Mouse (Mus musculus): Measurements from ENCODE around the gene Orc4. TPM values are rescaled to one million over a fixed set of nuclear protein-coding genes. Genes with fewer than 3 reads are reported as not detected.

Orc4 gene
- 97.6 and 104 TPM in 2 replicates for polyA plus RNA-seq (2015; fragmentation: Nextera tagmentation; extraction: Ambion mirVana)

GRCm38 (mm10) chr2:48950252-48950315 is at the start of gene Orc4:
Gene Orc4 (minus strand): TSS chr2:48950277.
- Histone ChIP-seq H3K4me2 (peak within 1 kb of the TSS; percentile 60), H3K4me3 (peak within 1 kb of the TSS; percentile 89), H3K27me3 (no peaks in the 10 kb centered on the region), H3K9ac (peak within 1 kb of the TSS; percentile 94), H3K27ac (peak within 1 kb of the TSS; percentile 98), H3K36me3 (no peaks in the 10 kb centered on the region), H3K9me3 (no peaks in the 10 kb centered on the region), H3K4me1 (replicated peaks) (peaks cover 21% of the 10 kb centered on the region)
- 0% methylated on average over 2 of the region's 2 CpGs for WGBS
- ATAC-seq (ENCODE audit: low FRiP score) = no peak

GRCm38 (mm10) chr2:48990322-48990721 is 40.2 kb upstream of the Orc4 start:
- Histone ChIP-seq H3K36me3 (peaks cover 9% of the 10 kb centered on the region; the same call in 1 of the 2 replicates), H3K9ac (no peak overlapping the region), H3K27me3 (no peaks in the 10 kb centered on the region), H3K4me3 (no peak overlapping the region), H3K27ac (no peak overlapping the region), H3K9me3 (no peaks in the 10 kb centered on the region), H3K4me1 (replicated peaks) (no peaks in the 10 kb centered on the region), H3K4me2 (no peak overlapping the region)
- ATAC-seq (ENCODE audit: low FRiP score) = no peak
- 88% methylated on average over 3 of the region's 3 CpGs for WGBS

- Histone ChIP-seq H3K27ac (no peak overlapping the region), H3K4me2 (no peak overlapping the region), H3K4me3 (no peak overlapping the region), H3K4me1 (replicated peaks) (no peaks in the 10 kb centered on the region), H3K36me3 (no peaks in the 10 kb centered on the region), H3K9me3 (no peaks in the 10 kb centered on the region), H3K27me3 (no peaks in the 10 kb centered on the region), H3K9ac (no peak overlapping the region)
- 87% methylated on average over 3 of the region's 3 CpGs for WGBS
- no peak for ATAC-seq (ENCODE audit: low FRiP score)
Measured at GRCm38 (mm10) chr2:48978920-48979319, 28.8 kb upstream of the Orc4 start.

DNA sequence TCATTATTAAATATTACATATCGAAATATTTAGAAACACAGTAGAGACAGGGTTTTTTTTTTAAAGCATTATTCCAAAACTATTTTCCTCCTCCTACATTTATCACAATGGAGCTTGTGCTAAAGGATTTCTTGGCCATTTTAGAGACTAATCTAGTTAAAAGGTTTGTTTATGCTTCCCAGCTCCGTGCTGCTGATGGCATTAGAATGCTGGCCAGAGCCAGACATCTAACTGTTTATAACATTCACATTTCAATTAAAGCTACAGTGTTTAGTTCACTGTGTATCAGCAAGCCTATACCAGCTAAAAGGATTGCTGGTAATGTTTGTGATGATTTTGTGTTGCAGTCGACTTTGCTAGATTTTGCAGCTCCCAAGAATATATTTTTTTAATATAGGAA is 6.5 kb upstream of the Orc4 start:
- Histone ChIP-seq H3K27ac (no peak overlapping the region), H3K9me3 (no peaks in the 10 kb centered on the region), H3K4me3 (no peak overlapping the region), H3K4me2 (no peak overlapping the region), H3K36me3 (no peaks in the 10 kb centered on the region), H3K27me3 (no peaks in the 10 kb centered on the region), H3K4me1 (replicated peaks) (peaks cover 10% of the 10 kb centered on the region), H3K9ac (no peak overlapping the region)
- 79% methylated on average over 3 of the region's 3 CpGs for WGBS
- no peak for ATAC-seq (ENCODE audit: low FRiP score)

GRCm38 (mm10) chr2:48950316-48950880 is 321 bp upstream of the Orc4 start:
- Histone ChIP-seq H3K4me3 (peak overlapping the region; percentile 89), H3K4me1 (replicated peaks) (peaks cover 21% of the 10 kb centered on the region), H3K9me3 (no peaks in the 10 kb centered on the region), H3K27me3 (no peaks in the 10 kb centered on the region), H3K36me3 (no peaks in the 10 kb centered on the region), H3K4me2 (peak overlapping the region; percentile 60), H3K27ac (peak overlapping the region; percentile 98), H3K9ac (peak overlapping the region; percentile 91)
- no peak for ATAC-seq (ENCODE audit: low FRiP score)
- 6% methylated on average over 6 of the region's 6 CpGs for WGBS

GRCm38 (mm10) chr2:48949743-48950251 is 280 bp downstream of the Orc4 start:
- peaks cover 21% of the 10 kb centered on the region for H3K4me1 ChIP-seq (replicated peaks)
- no peaks in the 10 kb centered on the region for H3K36me3 ChIP-seq
- H3K27ac ChIP-seq = peak overlapping the region; percentile 98
- ATAC-seq (ENCODE audit: low FRiP score) = peak; percentile 77
- no peaks in the 10 kb centered on the region for H3K9me3 ChIP-seq
- H3K27me3 ChIP-seq = no peaks in the 10 kb centered on the region
- peak overlapping the region; percentile 91 for H3K9ac ChIP-seq
- peak overlapping the region; percentile 60 for H3K4me2 ChIP-seq
- 0% methylated on average over 9 of the region's 9 CpGs for WGBS
- peak overlapping the region; percentile 89 for H3K4me3 ChIP-seq

- under 1% methylated on average over 45 of the region's 49 CpGs for WGBS
- no peaks in the 10 kb centered on the region for H3K27me3 ChIP-seq
- H3K4me1 ChIP-seq (replicated peaks) = peaks cover 21% of the 10 kb centered on the region
- H3K27ac ChIP-seq = peak within 1 kb of the TSS; percentile 98
- no peaks in the 10 kb centered on the region for H3K36me3 ChIP-seq
- no peaks in the 10 kb centered on the region for H3K9me3 ChIP-seq
- peak within 1 kb of the TSS; percentile 89 for H3K4me3 ChIP-seq
- ATAC-seq (ENCODE audit: low FRiP score) = peak; percentile 99
- peak within 1 kb of the TSS; percentile 83 for H3K4me2 ChIP-seq
- H3K9ac ChIP-seq = peak within 1 kb of the TSS; percentile 94
Measured at GRCm38 (mm10) chr2:48948841-48949584, 1.1 kb downstream of the Orc4 start, which contains the start of gene Mbd5. Gene Mbd5 (plus strand): TSS chr2:48949508.

DNA sequence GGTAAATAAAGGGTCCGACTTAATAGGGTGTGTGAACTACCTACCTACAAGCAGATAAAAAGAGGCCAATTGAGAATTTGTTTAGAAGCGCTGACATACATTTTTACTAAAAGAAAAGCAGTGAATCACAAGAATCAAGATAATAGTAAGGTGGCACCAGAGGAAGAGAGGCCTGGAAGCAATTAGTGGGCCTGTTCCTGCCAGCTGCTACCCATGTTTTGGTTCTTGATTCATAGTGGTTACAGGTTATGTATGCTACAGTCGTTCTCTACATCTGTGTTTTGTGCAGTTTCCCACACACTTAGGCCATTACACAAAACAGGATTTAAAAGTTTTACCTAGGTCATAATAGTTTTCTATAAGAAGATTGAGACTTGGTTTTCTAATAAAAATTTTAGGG is 2.3 kb downstream of the Orc4 start:
- Histone ChIP-seq H3K27ac (no peak overlapping the region), H3K9ac (peak overlapping the region; percentile 51; the same call in 1 of the 2 replicates), H3K36me3 (no peaks in the 10 kb centered on the region)

GRCm38 (mm10) chr2:48935058-48935457 is 15.0 kb downstream of the Orc4 start:
- peaks cover 13% of the 10 kb centered on the region for H3K36me3 ChIP-seq
- no peaks in the 10 kb centered on the region for H3K9me3 ChIP-seq
- no peak overlapping the region for H3K27ac ChIP-seq
- H3K9ac ChIP-seq = no peak overlapping the region
- no peak overlapping the region for H3K4me2 ChIP-seq
- 95% methylated on average over 2 of the region's 2 CpGs for WGBS
- no peak for ATAC-seq (ENCODE audit: low FRiP score)
- H3K4me3 ChIP-seq = no peak overlapping the region
- no peaks in the 10 kb centered on the region for H3K27me3 ChIP-seq
- no peaks in the 10 kb centered on the region for H3K4me1 ChIP-seq (replicated peaks)

More for the DNA sequence above, 2.3 kb downstream of the Orc4 start:
- no peak for ATAC-seq (ENCODE audit: low FRiP score)
- WGBS = 64% methylated on average over 3 of the region's 3 CpGs
- Histone ChIP-seq H3K27me3 (no peaks in the 10 kb centered on the region), H3K9me3 (no peaks in the 10 kb centered on the region), H3K4me1 (replicated peaks) (peaks cover 18% of the 10 kb centered on the region), H3K4me3 (peak overlapping the region; percentile 89), H3K4me2 (peak overlapping the region; percentile 83)

DNA sequence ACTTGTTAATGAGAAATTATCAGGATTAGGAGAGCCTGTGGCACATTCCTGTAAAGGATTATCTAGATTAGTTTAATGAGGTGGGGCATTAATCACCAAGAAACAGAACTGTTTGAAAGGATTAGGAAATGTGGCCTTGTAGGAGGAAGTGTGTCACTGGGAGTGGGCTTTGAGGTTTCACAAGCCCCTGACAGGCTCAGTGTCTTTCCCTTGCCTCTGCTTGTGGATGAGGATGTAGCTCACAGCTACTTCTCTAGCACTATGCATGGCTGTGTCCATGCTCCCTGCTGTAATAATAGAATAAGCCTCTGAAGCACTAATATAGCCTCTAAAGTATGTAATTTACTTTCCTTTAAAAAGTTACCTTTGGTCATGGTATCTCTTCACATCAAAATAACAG is 34.2 kb downstream of the Orc4 start:
- H3K27me3 ChIP-seq = no peaks in the 10 kb centered on the region

DNA sequence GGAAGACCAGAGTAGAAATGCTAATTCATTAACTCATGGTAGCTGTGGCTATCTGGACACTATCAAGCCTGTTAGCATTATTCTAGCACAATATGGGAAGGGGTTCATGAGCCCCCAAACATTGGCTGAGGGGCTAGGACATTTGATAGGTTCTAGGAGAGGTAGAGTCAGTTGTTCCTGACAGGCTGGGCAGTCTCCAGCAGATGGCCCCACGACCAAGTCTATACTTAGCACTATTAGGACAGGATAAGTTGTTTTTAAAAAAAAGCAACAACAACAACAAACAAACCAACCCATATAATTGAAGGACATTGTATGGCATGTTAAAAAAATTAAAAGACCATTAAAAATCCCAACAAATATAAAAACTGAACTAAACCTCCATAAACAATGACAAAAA is 35.9 kb downstream of the Orc4 start:
- Histone ChIP-seq H3K9me3 (no peaks in the 10 kb centered on the region), H3K4me3 (no peak overlapping the region), H3K27ac (no peak overlapping the region), H3K9ac (no peak overlapping the region), H3K4me2 (no peak overlapping the region), H3K36me3 (peaks cover 25% of the 10 kb centered on the region), H3K27me3 (no peaks in the 10 kb centered on the region), H3K4me1 (replicated peaks) (no peaks in the 10 kb centered on the region)
- WGBS = 78% methylated on average over 1 of the region's 1 CpGs
- no peak for ATAC-seq (ENCODE audit: low FRiP score)

More for the DNA sequence above, 34.2 kb downstream of the Orc4 start:
- no peak overlapping the region for H3K4me3 ChIP-seq
- no peak overlapping the region for H3K9ac ChIP-seq
- H3K36me3 ChIP-seq = peaks cover 25% of the 10 kb centered on the region
- ATAC-seq (ENCODE audit: low FRiP score) = no peak
- H3K4me1 ChIP-seq (replicated peaks) = no peaks in the 10 kb centered on the region
- no peaks in the 10 kb centered on the region for H3K9me3 ChIP-seq
- H3K27ac ChIP-seq = no peak overlapping the region
- H3K4me2 ChIP-seq = no peak overlapping the region

- Histone ChIP-seq H3K27me3 (no peaks in the 10 kb centered on the region), H3K4me3 (no peak overlapping the region), H3K27ac (no peak overlapping the region), H3K4me1 (replicated peaks) (no peaks in the 10 kb centered on the region), H3K9ac (no peak overlapping the region), H3K4me2 (no peak overlapping the region), H3K36me3 (peaks cover 26% of the 10 kb centered on the region), H3K9me3 (no peaks in the 10 kb centered on the region)
- ATAC-seq (ENCODE audit: low FRiP score) = no peak
- 63% methylated on average over 2 of the region's 2 CpGs for WGBS
Measured at GRCm38 (mm10) chr2:48908866-48909265, 41.2 kb downstream of the Orc4 start.

- Histone ChIP-seq H3K9me3 (no peaks in the 10 kb centered on the region), H3K27ac (no peak overlapping the region), H3K4me2 (no peak overlapping the region), H3K4me1 (replicated peaks) (no peaks in the 10 kb centered on the region), H3K27me3 (no peaks in the 10 kb centered on the region), H3K9ac (no peak overlapping the region), H3K4me3 (no peak overlapping the region), H3K36me3 (peaks cover 35% of the 10 kb centered on the region)
- WGBS = 94% methylated on average over 3 of the region's 3 CpGs
- ATAC-seq (ENCODE audit: low FRiP score) = no peak
Measured at GRCm38 (mm10) chr2:48895186-48895585, 54.9 kb downstream of the Orc4 start.
